Mouse (Mus musculus) kidney, postnatal 10 days (tissue): Measurements from ENCODE around the gene Gm15737.

Experiments
- DNase-seq: peaks from one replicate; pipeline ENCODE4 v3.0.0; 2021; ENCODE audit warnings: mixed read lengths

Gene Gm15737

GRCm38 (mm10) chr6:92876121-92876520 is 7.0 kb downstream of the Gm15737 start:
- no peak for DNase-seq

- DNase-seq, result no peak
Measured at GRCm38 (mm10) chr6:92877236-92877635, 8.1 kb downstream of the Gm15737 start.

DNA sequence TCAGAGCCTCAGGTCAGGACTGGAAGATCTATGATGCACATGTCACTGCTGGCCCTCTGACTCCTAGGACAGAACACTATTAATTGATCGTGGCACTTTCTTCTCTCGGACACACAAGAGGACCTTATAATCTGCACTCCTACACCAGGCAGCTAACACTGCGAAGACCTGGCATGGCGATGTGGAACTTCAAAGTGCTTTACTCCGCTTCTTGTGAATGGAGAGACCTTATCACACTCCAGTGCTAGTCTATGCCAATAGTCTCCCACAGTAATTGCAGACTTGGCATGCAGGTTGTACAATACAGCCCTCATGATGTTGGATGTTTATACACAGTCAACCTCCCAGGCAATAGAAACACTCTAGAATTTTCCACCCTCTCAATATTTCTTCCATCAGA is 9.6 kb downstream of the Gm15737 start:
- DNase-seq, result no peak

GRCm38 (mm10) chr6:92879700-92880265 is 10.6 kb downstream of the Gm15737 start:
- no peak for DNase-seq

DNA sequence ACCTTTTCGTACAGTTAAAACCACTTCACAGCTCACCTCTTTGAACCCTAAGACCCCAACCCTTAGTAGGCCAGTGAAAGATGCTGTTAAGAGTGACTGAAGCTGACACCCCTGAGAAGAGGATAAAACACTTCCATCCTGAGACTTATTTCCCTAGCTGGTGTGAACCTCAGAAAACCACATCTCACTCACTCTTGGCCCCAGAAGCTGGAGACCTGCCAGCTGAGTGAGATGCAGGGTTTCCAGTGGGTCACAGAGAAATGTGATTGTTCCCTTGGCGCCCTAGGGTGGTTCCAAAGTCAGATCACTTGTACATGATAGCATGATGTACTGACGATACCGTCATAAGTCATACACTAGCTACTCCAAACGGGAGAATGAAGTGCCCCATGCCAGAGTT is 13.3 kb downstream of the Gm15737 start:
- peak; percentile 36 for DNase-seq

- DNase-seq, result no peak
Measured at GRCm38 (mm10) chr6:92883131-92883900, 14.2 kb downstream of the Gm15737 start.

- no peak for DNase-seq
Measured at GRCm38 (mm10) chr6:92891535-92891934, 22.4 kb downstream of the Gm15737 start.

- no peak for DNase-seq
Measured at GRCm38 (mm10) chr6:92904037-92904436, 34.9 kb downstream of the Gm15737 start.

DNA sequence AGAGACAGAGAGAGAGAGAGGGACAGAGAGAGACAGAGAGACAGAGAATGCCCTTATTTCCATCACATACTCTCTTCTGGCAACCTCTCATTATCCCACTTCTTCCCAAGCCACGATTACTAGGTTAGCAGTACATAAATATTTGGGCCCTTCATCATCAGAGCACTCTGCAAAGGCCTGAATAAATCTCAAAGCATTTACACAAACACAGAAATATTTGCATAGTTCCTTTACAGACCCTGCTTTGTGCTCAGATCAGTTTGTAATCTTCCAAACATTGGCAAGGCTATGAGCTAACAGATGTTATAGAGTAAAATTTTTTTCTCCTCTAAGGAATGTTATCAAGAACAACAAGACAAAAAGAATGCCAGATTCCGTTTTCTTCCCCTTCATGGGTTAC is 35.3 kb downstream of the Gm15737 start:
- no peak for DNase-seq

- peak; percentile 71 for DNase-seq
Measured at GRCm38 (mm10) chr6:92905922-92906321, 36.8 kb downstream of the Gm15737 start.

DNA sequence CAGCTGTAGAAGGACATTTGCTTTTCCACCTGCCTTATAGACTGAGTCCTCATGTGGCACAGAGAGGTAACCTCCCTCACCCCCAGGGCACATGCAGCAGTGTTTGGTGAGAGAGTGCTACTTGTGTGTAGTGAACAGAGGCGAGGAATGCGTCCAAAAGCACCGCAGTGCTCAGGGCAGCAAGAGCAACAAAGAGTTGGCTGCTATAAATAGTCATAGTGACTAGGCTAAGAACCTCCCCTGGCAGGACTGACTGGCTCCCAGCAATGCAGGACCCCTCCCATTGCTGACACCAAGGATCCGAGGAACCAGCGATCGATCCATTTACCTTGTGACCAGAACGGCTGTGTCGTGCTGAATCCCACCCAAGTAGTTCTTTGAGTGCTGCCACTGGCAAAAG is 40.2 kb downstream of the Gm15737 start:
- DNase-seq, result peak; percentile 31

GRCm38 (mm10) chr6:92910611-92911010 is 41.5 kb downstream of the Gm15737 start:
- DNase-seq, result no peak

DNA sequence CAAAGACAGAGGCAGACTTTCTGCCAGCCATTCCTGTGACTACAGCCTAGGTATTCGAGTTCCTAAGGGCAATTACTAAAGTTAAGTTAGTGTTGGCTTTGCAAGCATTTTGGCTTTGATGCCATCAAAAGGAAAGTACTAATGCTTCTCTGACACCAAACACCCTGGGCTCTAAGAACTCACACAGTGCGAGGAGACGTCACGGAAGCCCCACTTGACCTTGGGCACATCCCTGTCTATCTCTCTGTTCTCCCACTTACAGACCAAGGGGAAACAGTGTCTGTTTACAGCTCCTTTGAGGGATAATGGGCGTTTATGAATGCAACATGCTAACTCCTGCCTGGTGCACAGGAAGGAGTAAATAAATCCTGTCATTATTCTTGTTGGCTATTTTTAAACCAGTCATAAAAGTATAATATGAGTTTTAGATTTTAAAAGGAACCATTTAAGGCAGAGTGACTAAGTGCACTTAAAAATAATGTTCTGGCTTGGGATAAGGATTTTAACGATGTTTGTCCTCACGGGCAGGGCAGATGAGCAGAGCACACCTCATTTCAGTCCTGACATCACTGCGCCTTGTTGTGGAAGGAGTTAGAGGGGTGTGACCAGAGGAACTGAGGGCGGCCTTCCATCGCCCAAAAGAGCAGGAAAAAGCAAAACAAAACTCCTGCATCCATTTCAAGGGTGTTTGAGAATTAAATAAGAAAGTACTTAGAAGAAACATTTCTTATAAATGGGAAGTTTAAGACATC is 52.0 kb downstream of the Gm15737 start:
- DNase-seq, result peak; percentile 49

GRCm38 (mm10) chr6:92921843-92922242 is 52.7 kb downstream of the Gm15737 start:
- DNase-seq, result peak; percentile 83

DNA sequence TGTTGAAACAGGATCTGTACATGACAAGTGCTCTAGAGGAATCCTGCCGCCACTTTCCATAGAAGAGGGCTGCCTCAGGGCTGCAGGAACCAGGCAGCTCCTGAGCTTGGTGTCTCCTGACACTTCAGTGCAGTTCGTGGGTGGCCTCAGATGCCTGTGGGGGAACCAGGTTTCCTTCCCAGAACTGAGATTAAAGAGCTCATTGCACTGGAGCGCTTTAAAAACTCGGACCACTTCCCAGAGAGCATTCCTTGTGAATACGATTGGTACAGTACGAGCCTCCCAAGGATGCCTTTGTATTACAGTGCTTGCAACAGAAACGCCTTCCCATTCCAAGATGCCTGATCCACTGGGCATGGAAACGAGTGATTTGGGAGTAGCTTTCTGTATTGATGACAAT is 55.4 kb downstream of the Gm15737 start:
- DNase-seq, result no peak

- DNase-seq, result no peak
Measured at GRCm38 (mm10) chr6:92928261-92928660, 59.1 kb downstream of the Gm15737 start.
